Mouse (Mus musculus): ENCODE measurements around the gene Smg6. TPM values are rescaled to one million over a fixed set of nuclear protein-coding genes. Genes with fewer than 3 reads are reported as not detected.

The Smg6 gene
- polyA plus RNA-seq, 1 experiment from 2014 or later: 10.6 TPM

DNA sequence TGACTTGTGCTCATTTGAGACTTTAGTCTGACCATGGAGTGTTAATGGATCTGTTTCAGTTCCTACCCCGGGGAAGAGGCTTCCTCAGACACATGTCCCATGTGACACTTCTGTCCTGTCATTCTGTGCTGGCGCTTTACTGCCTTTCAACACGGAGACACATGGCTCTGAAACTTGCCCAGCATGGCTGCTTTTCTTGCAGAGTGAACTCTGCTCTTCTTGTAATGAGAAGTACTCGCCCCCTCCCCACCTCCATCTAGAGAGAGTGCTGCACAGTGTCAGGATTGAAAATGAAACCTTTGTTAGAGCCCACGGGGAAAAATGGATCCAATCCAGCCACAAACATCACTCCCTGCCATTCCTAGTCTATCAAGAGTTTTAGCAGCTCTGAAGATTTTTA, 62.5 kb downstream of the Smg6 start:
- peaks cover 33% of the 10 kb centered on the region for H3K36me3 ChIP-seq (ENCODE audit: control insufficient read depth, insufficient read depth, low read length)
- no peaks in the 10 kb centered on the region for H3K27me3 ChIP-seq (ENCODE audit: control insufficient read depth, insufficient read depth, low read length)
- H3K4me2 ChIP-seq (ENCODE audit: low read length): peak overlapping the region; percentile 11; the same call in 1 of the 2 replicates
- H3K4me3 ChIP-seq (ENCODE audit: control insufficient read depth in 1 of 2, insufficient read depth in 1 of 2, low read depth in 1 of 2, low read length in 2 of 2): no peak overlapping the region
- H3K4me1 ChIP-seq (ENCODE audit: control insufficient read depth in 2 of 2, insufficient read depth in 2 of 2, low read length in 2 of 2): peaks cover 11 to 20% of the 10 kb centered on the region in 2 experiments
- H3K27ac ChIP-seq (replicated peaks in 1 of 2; ENCODE audit: control insufficient read depth in 1 of 2, insufficient read depth in 1 of 2, low read depth in 2 of 2, low read length in 2 of 2): peak overlapping the region; percentile 29 to 51; a peak in 3 of 4 replicates
- WGBS: 21% methylated on average over 5 of the region's 5 CpGs
- ATAC-seq (ENCODE audit: insufficient number of reproducible peaks, insufficient read depth, low FRiP score, low read depth): no peak
- no peaks in the 10 kb centered on the region for H3K9me3 ChIP-seq (ENCODE audit: control insufficient read depth, low read length)
- H3K9ac ChIP-seq (ENCODE audit: low read length): peak overlapping the region; percentile 53; the same call in 1 of the 2 replicates

DNA sequence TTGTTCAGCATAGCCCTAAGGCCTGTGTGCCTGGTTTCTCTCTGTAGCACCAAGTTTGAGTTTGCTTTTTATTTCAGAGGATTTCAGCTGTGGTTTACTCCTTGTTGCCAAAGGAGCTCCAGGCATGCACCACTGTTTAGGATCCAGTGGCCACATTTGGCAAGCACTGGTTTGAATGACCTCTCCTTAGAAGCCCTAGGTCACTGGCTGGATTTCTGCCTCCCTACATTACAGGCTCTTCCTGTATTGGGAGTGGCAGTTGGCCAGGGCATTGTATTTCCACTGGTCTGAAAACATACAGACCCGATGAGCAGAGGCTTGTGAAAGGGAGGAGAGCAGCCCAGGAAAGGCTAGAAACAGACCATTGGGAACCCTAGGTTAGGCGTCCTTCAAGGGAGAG, 63.4 kb downstream of the Smg6 start:
- Histone ChIP-seq H3K9me3 (ENCODE audit: control insufficient read depth, low read length) (no peaks in the 10 kb centered on the region), H3K36me3 (ENCODE audit: control insufficient read depth, insufficient read depth, low read length) (peaks cover 27% of the 10 kb centered on the region), H3K27ac (replicated peaks in 1 of 2; ENCODE audit: control insufficient read depth in 1 of 2, insufficient read depth in 1 of 2, low read depth in 2 of 2, low read length in 2 of 2) (peak overlapping the region; percentile 27 to 51; a peak in 3 of 4 replicates), H3K9ac (ENCODE audit: low read length) (peak overlapping the region; percentile 31; the same call in 1 of the 2 replicates), H3K4me2 (ENCODE audit: low read length) (no peak overlapping the region), H3K4me3 (ENCODE audit: control insufficient read depth in 1 of 2, insufficient read depth in 1 of 2, low read depth in 1 of 2, low read length in 2 of 2) (no peak overlapping the region), H3K4me1 (ENCODE audit: control insufficient read depth in 2 of 2, insufficient read depth in 2 of 2, low read length in 2 of 2) (peaks cover 11 to 20% of the 10 kb centered on the region in 2 experiments), H3K27me3 (ENCODE audit: control insufficient read depth, insufficient read depth, low read length) (no peaks in the 10 kb centered on the region)
- 52% methylated on average over 2 of the region's 2 CpGs for WGBS
- ATAC-seq (ENCODE audit: insufficient number of reproducible peaks, insufficient read depth, low FRiP score, low read depth): no peak

DNA sequence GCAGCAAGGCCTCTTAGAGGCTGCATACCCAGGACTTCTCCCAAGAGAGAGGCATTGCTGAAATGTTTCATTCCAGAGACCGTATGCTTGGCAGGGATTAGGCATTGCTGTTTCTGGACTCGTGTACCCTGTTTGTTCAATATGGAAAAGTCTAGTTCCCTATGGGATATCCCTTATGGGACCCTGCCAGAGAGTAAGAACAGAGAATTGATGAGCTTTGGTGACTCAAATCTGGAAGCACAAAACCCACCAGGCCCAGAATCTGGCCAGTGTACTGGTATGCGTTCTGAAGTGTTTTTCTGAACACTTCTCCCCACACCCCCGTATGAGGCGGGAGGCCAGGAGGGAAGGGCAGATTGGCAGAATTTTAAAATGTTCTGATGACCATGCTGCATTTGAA, 64.9 kb downstream of the Smg6 start:
- H3K4me2 ChIP-seq (ENCODE audit: low read length): no peak overlapping the region
- no peak for ATAC-seq (ENCODE audit: insufficient number of reproducible peaks, insufficient read depth, low FRiP score, low read depth)
- H3K4me3 ChIP-seq (ENCODE audit: control insufficient read depth in 1 of 2, insufficient read depth in 1 of 2, low read depth in 1 of 2, low read length in 2 of 2): no peak overlapping the region
- H3K27ac ChIP-seq (replicated peaks in 1 of 2; ENCODE audit: control insufficient read depth in 1 of 2, insufficient read depth in 1 of 2, low read depth in 2 of 2, low read length in 2 of 2): no peak overlapping the region
- no peak overlapping the region for H3K9ac ChIP-seq (ENCODE audit: low read length)
- 59% methylated on average over 5 of the region's 5 CpGs for WGBS
- H3K9me3 ChIP-seq (ENCODE audit: control insufficient read depth, low read length): no peaks in the 10 kb centered on the region
- H3K36me3 ChIP-seq (ENCODE audit: control insufficient read depth, insufficient read depth, low read length): peaks cover 21% of the 10 kb centered on the region
- peaks cover 11 to 20% of the 10 kb centered on the region in 2 experiments for H3K4me1 ChIP-seq (ENCODE audit: control insufficient read depth in 2 of 2, insufficient read depth in 2 of 2, low read length in 2 of 2)
- H3K27me3 ChIP-seq (ENCODE audit: control insufficient read depth, insufficient read depth, low read length): no peaks in the 10 kb centered on the region

DNA sequence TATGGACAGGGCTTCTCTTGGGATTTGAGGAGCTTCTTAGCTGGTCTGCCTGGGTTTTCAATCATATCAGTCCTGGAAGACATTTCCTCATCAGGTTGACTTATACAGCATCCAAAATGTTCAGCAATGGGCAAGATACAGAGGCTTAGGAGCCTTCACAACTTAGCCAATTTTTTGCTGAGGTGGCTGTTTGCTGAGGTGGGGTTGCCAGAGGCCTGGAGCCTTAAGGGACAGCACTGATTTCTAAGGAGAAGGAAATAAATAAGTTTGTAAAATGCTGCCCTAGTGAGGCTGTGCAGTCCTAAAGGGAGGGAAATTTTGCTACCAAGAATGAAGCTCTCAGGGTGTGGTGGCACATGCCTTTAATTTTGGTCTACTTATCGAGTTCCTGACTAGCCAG, 65.7 kb downstream of the Smg6 start:
- no peak for ATAC-seq (ENCODE audit: insufficient number of reproducible peaks, insufficient read depth, low FRiP score, low read depth)
- no peak overlapping the region for H3K27ac ChIP-seq (replicated peaks in 1 of 2; ENCODE audit: control insufficient read depth in 1 of 2, insufficient read depth in 1 of 2, low read depth in 2 of 2, low read length in 2 of 2)

DNA sequence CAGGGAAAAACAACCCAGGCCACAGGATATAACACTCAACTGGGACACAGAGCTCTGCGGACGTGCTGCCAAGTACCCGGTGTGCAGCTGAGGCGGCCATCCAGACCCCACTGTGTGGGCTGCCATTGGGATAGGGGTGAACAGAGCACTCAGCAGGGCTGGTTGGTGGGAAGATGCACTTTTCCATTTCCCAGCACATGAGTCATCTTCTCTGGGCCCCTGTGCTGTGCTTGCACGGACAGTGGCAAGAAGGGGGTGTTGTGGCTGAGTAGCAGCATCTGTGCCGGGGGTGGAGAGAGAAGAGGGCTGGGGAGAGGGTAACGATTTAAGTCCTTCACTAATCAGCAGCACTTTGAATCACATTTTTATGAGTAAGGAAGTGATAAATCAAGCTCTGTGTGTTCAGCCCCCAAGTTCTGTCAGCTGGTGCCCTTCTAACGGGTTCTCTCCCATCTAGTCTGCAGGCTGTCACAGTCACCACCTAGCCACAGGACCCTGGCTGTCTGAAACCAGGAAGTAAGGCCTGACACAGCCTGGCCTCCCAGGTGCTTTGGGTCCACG, 66.9 kb downstream of the Smg6 start:
- no peak overlapping the region for H3K4me2 ChIP-seq (ENCODE audit: low read length)
- no peak overlapping the region for H3K4me3 ChIP-seq (ENCODE audit: control insufficient read depth in 1 of 2, insufficient read depth in 1 of 2, low read depth in 1 of 2, low read length in 2 of 2)
- no peaks in the 10 kb centered on the region for H3K9me3 ChIP-seq (ENCODE audit: control insufficient read depth, low read length)
- 0 out of 2 replicates have a peak, but pooled peaks have one; percentile 21 for ATAC-seq (ENCODE audit: insufficient number of reproducible peaks, insufficient read depth, low FRiP score, low read depth)
- H3K27me3 ChIP-seq (ENCODE audit: control insufficient read depth, insufficient read depth, low read length): no peaks in the 10 kb centered on the region
- no peak overlapping the region for H3K9ac ChIP-seq (ENCODE audit: low read length)
- peaks cover 11 to 20% of the 10 kb centered on the region in 2 experiments for H3K4me1 ChIP-seq (ENCODE audit: control insufficient read depth in 2 of 2, insufficient read depth in 2 of 2, low read length in 2 of 2)
- 57% methylated on average over 9 of the region's 9 CpGs for WGBS
- H3K36me3 ChIP-seq (ENCODE audit: control insufficient read depth, insufficient read depth, low read length): peaks cover 24% of the 10 kb centered on the region
- H3K27ac ChIP-seq (replicated peaks in 1 of 2; ENCODE audit: control insufficient read depth in 1 of 2, insufficient read depth in 1 of 2, low read depth in 2 of 2, low read length in 2 of 2): peak overlapping the region in 1 of 2 experiments; percentile 30; a peak in 2 of 4 replicates

More for the DNA sequence above, 65.7 kb downstream of the Smg6 start:
- H3K4me1 ChIP-seq (ENCODE audit: control insufficient read depth in 2 of 2, insufficient read depth in 2 of 2, low read length in 2 of 2): peaks cover 11 to 20% of the 10 kb centered on the region in 2 experiments
- 89% methylated on average over 1 of the region's 1 CpGs for WGBS
- no peak overlapping the region for H3K9ac ChIP-seq (ENCODE audit: low read length)
- H3K36me3 ChIP-seq (ENCODE audit: control insufficient read depth, insufficient read depth, low read length): peaks cover 25% of the 10 kb centered on the region
- no peak overlapping the region for H3K4me2 ChIP-seq (ENCODE audit: low read length)
- H3K9me3 ChIP-seq (ENCODE audit: control insufficient read depth, low read length): no peaks in the 10 kb centered on the region
- no peak overlapping the region for H3K4me3 ChIP-seq (ENCODE audit: control insufficient read depth in 1 of 2, insufficient read depth in 1 of 2, low read depth in 1 of 2, low read length in 2 of 2)
- no peaks in the 10 kb centered on the region for H3K27me3 ChIP-seq (ENCODE audit: control insufficient read depth, insufficient read depth, low read length)

DNA sequence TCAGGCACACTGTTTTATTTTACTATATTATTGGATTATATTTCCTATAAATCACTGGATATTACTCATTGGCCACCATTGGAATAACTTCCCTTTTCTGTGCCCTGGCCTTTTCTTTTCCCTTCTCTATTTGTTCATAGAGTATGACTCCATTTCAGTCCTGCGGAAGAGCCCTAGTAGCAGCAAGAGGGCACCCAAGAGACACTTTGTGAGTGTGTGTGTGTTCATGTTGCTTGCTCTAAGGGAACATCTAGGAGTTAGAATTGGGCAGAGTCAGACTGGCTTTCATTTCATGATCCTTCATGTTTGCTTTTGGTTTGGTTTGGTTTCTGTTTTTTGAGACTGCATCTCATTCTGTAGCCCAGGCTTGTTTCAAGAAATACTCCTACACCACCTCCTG, 68.5 kb downstream of the Smg6 start:
- 91% methylated on average over 1 of the region's 1 CpGs for WGBS
- H3K9me3 ChIP-seq (ENCODE audit: control insufficient read depth, low read length): 0 out of 2 replicates have a peak, but pooled peaks cover 3% of the 10 kb centered on the region

DNA sequence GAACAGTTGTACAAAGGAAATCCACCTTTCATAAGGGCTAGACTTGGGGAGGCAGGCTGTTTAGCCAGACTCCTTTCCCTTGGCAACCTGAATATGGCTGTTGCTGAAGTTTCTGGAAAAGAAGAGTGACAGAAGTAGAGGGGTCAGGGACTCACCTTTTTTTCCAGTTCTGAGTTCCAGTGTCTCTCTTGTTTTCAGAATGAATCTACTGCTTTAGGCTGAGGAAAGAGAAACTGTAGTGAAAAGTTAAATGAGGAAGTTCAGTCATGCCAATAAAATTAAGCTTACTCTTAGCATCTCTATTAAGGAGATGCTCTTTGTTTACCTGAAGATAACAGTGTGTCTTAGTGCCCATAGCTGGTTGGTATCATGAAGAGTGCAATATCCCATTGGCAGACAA, 69.2 kb downstream of the Smg6 start:
- no peak overlapping the region for H3K9ac ChIP-seq (ENCODE audit: low read length)
- H3K27me3 ChIP-seq (ENCODE audit: control insufficient read depth, insufficient read depth, low read length): no peaks in the 10 kb centered on the region
- ATAC-seq (ENCODE audit: insufficient number of reproducible peaks, insufficient read depth, low FRiP score, low read depth): no peak
- 0 out of 2 replicates have a peak, but pooled peaks cover 3% of the 10 kb centered on the region for H3K9me3 ChIP-seq (ENCODE audit: control insufficient read depth, low read length)
- no peak overlapping the region for H3K27ac ChIP-seq (replicated peaks in 1 of 2; ENCODE audit: control insufficient read depth in 1 of 2, insufficient read depth in 1 of 2, low read depth in 2 of 2, low read length in 2 of 2)
- H3K36me3 ChIP-seq (ENCODE audit: control insufficient read depth, insufficient read depth, low read length): peaks cover 24% of the 10 kb centered on the region
- H3K4me3 ChIP-seq (ENCODE audit: control insufficient read depth in 1 of 2, insufficient read depth in 1 of 2, low read depth in 1 of 2, low read length in 2 of 2): no peak overlapping the region
- H3K4me1 ChIP-seq (ENCODE audit: control insufficient read depth in 2 of 2, insufficient read depth in 2 of 2, low read length in 2 of 2): 0 out of 4 replicates have a peak, but pooled peaks cover 0 to 3% of the 10 kb centered on the region in 2 experiments
- H3K4me2 ChIP-seq (ENCODE audit: low read length): no peak overlapping the region

More for the DNA sequence above, 68.5 kb downstream of the Smg6 start:
- H3K4me2 ChIP-seq (ENCODE audit: low read length): no peak overlapping the region
- peaks cover 24% of the 10 kb centered on the region for H3K36me3 ChIP-seq (ENCODE audit: control insufficient read depth, insufficient read depth, low read length)
- no peak overlapping the region for H3K4me3 ChIP-seq (ENCODE audit: control insufficient read depth in 1 of 2, insufficient read depth in 1 of 2, low read depth in 1 of 2, low read length in 2 of 2)
- no peaks in the 10 kb centered on the region for H3K27me3 ChIP-seq (ENCODE audit: control insufficient read depth, insufficient read depth, low read length)
- no peak overlapping the region for H3K9ac ChIP-seq (ENCODE audit: low read length)
- no peak overlapping the region for H3K27ac ChIP-seq (replicated peaks in 1 of 2; ENCODE audit: control insufficient read depth in 1 of 2, insufficient read depth in 1 of 2, low read depth in 2 of 2, low read length in 2 of 2)
- no peak for ATAC-seq (ENCODE audit: insufficient number of reproducible peaks, insufficient read depth, low FRiP score, low read depth)
- peaks cover 1 to 4% of the 10 kb centered on the region in 2 experiments; a peak in 3 of 4 replicates for H3K4me1 ChIP-seq (ENCODE audit: control insufficient read depth in 2 of 2, insufficient read depth in 2 of 2, low read length in 2 of 2)

All from heart, embryonic 14.5 days (tissue).